Mouse (Mus musculus) MEL (cell line): ENCODE data around the gene Ccdc33.

Experiments
- BHLHE40 ChIP-seq: IDR thresholded peaks from 2 replicates; pipeline ENCODE4 v1.6.1; 2012; ENCODE audit warnings: low read depth, mild to moderate bottlenecking, inconsistent platforms, low read length, improper control_type of control experiment, borderline replicate concordance
- CTCF ChIP-seq, 3 experiments: IDR thresholded peaks in 2 of 3; conservative IDR thresholded peaks in 1 of 3; 2 replicates each; pipeline ENCODE4 v1.5.1; 2011 to 2012; ENCODE audit warnings: low read length in 3 of 3, low read depth in 2 of 3, mild to moderate bottlenecking in 2 of 3, improper control_type of control experiment in 1 of 3, inconsistent platforms in 1 of 3, mixed read lengths in 1 of 3, moderate library complexity in 1 of 3; ENCODE audit not compliant: control insufficient read depth in 1 of 3, insufficient read depth in 1 of 3, poor library complexity in 1 of 3, severe bottlenecking in 1 of 3

GRCm38 (mm10) chr9:58144664-58145063 is 26.0 kb upstream of the Ccdc33 start:
- TF ChIP-seq BHLHE40 (no peak), CTCF (IDR thresholded peaks at IDR 0.05 in 2 of 3, conservative IDR thresholded peaks at IDR 0.05 in 1 of 3; ENCODE audit: control insufficient read depth in 1 of 3, insufficient read depth in 1 of 3, low read depth in 2 of 3, low read length in 3 of 3, poor library complexity in 1 of 3, severe bottlenecking in 1 of 3) (no peak)
